Mouse (Mus musculus) embryonic facial prominence, embryonic 11.5 days (tissue): ENCODE results near the gene Gtf2i. TPM values are rescaled to one million over a fixed set of nuclear protein-coding genes. Genes with fewer than 3 reads are reported as not detected.

ENCODE experiments used
- ATAC-seq: fragments of 200-750 bp; cut with Nextera tagmentation; replicated peaks from 2 replicates; pipeline ENCODE4 v1.8.0; 2017; ENCODE audit warnings: low read depth; ENCODE audit not compliant: insufficient number of reproducible peaks, low FRiP score, low TSS enrichment
- DNase-seq: peaks from one replicate; pipeline ENCODE4 v3.0.0-alpha.2; 2015; ENCODE audit warnings: low spot score
- H3K27ac ChIP-seq: fragments of 300-500 bp; sonication (generic); replicated peaks from 2 replicates; pipeline ENCODE4 v1.5.1; 2014; ENCODE audit warnings: mild to moderate bottlenecking, low read depth, low read length, control low read depth
- H3K27me3 ChIP-seq: fragments of 300-500 bp; sonication (generic); 2 replicates; pipeline ENCODE4 v1.6.1; 2014; ENCODE audit warnings: mild to moderate bottlenecking, low read length, moderate library complexity, mixed read lengths; ENCODE audit not compliant: control insufficient read depth, insufficient read depth
- H3K36me3 ChIP-seq: fragments of 300-500 bp; sonication (generic); replicated peaks from 2 replicates; pipeline ENCODE4 v1.6.1; 2014; ENCODE audit warnings: low read depth, mild to moderate bottlenecking, low read length, moderate library complexity, mixed read lengths; ENCODE audit not compliant: control insufficient read depth, insufficient read depth
- H3K4me1 ChIP-seq: fragments of 300-500 bp; sonication (generic); 2 replicates; pipeline ENCODE4 v1.6.1; 2014; ENCODE audit warnings: low read length, mixed read lengths; ENCODE audit not compliant: control insufficient read depth, insufficient read depth
- H3K4me2 ChIP-seq: fragments of 300-500 bp; sonication (generic); 2 replicates; pipeline ENCODE4 v1.6.1; 2014; ENCODE audit warnings: low read depth, mild to moderate bottlenecking, control low read depth, low read length, moderate library complexity
- H3K4me3 ChIP-seq: fragments of 300-500 bp; sonication (generic); 2 replicates; pipeline ENCODE4 v1.5.1; 2014; ENCODE audit warnings: low read depth, low read length, control low read depth
- H3K9ac ChIP-seq: fragments of 300-500 bp; sonication (generic); replicated peaks from 2 replicates; pipeline ENCODE4 v1.6.1; 2014; ENCODE audit warnings: mild to moderate bottlenecking, control low read depth, low read length
- H3K9me3 ChIP-seq: fragments of 300-500 bp; sonication (generic); replicated peaks from 2 replicates; pipeline ENCODE4 v1.6.1; 2016; ENCODE audit warnings: mild to moderate bottlenecking, low read length, inconsistent platforms, mixed read lengths; ENCODE audit not compliant: control insufficient read depth
- WGBS: fragments of 180-500 bp; shearing (Covaris S2); extraction: QIAGEN DNeasy Blood & Tissue Kit; methylation state at CpG from one replicate; pipeline ENCODE4 v1.1.7; 2014; 5-methylcytosine and 5-hydroxymethylcytosine counted together
- polyA plus RNA-seq: library from polyadenylated mRNA; unstranded; fragments of >200 nt; fragmentation: Nextera tagmentation; extraction: Ambion mirVana; gene quantifications from 2 replicates; pipeline ENCODE4 v1.2.1, GENCODE M21; 2014

Gene Gtf2i
- polyA plus RNA-seq, 1 experiment from 2014 or later: 193 TPM

DNA sequence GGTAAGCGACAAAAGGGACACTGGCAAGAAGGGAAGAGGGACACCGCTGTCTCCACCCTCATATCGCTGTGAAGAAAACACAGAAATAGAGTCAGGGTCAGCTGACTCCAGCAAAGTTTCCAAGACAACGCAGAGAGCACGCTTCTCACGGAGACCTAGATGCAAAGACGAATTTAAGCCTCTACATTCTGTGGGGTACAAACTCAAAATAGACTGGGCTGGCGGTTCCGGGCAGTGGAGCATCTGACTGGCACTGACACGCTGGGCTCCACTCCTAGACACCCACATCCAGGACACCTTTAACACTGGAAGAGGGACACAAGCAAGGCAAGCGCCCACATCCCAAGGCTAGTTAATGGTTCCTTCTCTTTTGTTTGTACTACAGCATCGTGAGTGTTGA, 29.6 kb downstream of the Gtf2i start:
- H3K27ac ChIP-seq: no peak overlapping the region
- DNase-seq (no peak), ATAC-seq (no peak)
- no peak overlapping the region for H3K9ac ChIP-seq
- H3K4me2 ChIP-seq: no peak overlapping the region
- 92% methylated on average over 12 of the region's 12 CpGs for WGBS
- H3K4me3 ChIP-seq: no peak overlapping the region
- H3K27me3 ChIP-seq: no peaks in the 10 kb centered on the region
- H3K4me1 ChIP-seq: no peaks in the 10 kb centered on the region
- H3K9me3 ChIP-seq: no peaks in the 10 kb centered on the region
- peaks cover 38% of the 10 kb centered on the region for H3K36me3 ChIP-seq

DNA sequence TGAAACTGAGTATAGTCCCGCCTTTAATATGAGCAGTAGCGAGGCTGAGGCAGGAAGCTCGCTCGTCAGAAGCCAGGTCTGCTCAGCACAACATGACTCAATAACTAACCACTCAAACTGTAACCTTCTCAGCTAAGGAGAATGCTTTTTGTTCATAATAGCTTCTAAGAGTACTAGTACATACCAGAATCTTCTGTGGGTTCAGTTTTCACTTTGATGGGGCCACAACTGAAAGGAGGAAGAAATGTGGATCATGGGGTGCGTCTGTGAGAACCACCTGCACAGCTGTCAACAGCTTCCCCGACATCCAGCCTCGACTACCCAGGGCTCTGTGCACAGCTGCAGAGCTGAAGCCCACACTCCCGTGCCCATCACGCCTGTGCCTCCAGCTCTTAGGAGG, 32.0 kb downstream of the Gtf2i start:
- Histone ChIP-seq H3K9me3 (no peaks in the 10 kb centered on the region), H3K4me2 (no peak overlapping the region), H3K4me3 (no peak overlapping the region), H3K27ac (no peak overlapping the region), H3K4me1 (no peaks in the 10 kb centered on the region), H3K36me3 (peaks cover 34% of the 10 kb centered on the region), H3K9ac (no peak overlapping the region), H3K27me3 (no peaks in the 10 kb centered on the region)
- DNase-seq (no peak), ATAC-seq (no peak)
- 92% methylated on average over 9 of the region's 9 CpGs for WGBS

DNA sequence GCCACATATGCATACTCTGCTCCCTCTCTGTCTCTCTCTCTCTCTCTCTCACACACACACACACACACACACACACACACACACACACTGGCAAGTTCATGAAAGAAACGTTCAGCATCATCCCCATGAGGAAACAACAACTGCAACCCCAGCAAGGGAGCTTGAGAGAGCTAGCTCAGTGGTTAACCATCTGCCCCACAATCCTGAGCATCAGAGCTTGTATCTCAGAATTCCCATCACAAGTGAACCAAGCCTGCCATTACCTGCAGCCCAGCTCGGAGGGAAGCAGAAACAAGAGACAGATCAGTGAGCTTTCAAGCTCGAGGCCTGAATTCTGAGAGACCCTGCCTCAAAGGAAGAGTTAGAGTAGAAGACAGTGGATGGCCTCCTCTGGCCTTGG, 32.5 kb downstream of the Gtf2i start:
- Histone ChIP-seq H3K9ac (no peak overlapping the region), H3K27me3 (no peaks in the 10 kb centered on the region), H3K9me3 (no peaks in the 10 kb centered on the region), H3K4me2 (no peak overlapping the region), H3K27ac (no peak overlapping the region), H3K36me3 (peaks cover 32% of the 10 kb centered on the region), H3K4me3 (no peak overlapping the region), H3K4me1 (no peaks in the 10 kb centered on the region)
- no peak for ATAC-seq
- DNase-seq: no peak
- WGBS: 85% methylated on average over 3 of the region's 3 CpGs

DNA sequence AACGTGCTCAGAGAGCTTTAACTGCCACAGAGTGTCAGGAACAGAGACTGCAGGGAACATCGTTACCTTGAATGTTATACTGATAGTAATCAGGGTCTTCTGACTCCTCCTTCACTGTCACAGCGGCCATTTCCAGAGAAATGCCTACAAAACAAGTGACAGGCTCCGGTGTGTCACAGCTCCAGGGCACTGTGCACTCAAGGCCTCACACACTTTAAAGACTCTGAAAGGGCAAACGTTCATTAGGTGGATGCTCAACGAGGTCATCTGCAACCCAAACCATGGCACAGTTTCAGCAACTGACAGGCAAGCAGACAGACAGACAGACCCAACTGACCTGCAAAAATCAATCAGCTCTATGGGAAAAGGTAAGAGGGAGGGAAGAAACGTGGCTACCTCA, 35.2 kb downstream of the Gtf2i start:
- no peak overlapping the region for H3K4me3 ChIP-seq
- WGBS: 91% methylated on average over 7 of the region's 7 CpGs
- no peak overlapping the region for H3K4me2 ChIP-seq
- no peaks in the 10 kb centered on the region for H3K9me3 ChIP-seq
- no peak overlapping the region for H3K27ac ChIP-seq
- no peaks in the 10 kb centered on the region for H3K4me1 ChIP-seq
- no peak for DNase-seq
- H3K9ac ChIP-seq: no peak overlapping the region
- no peaks in the 10 kb centered on the region for H3K27me3 ChIP-seq
- H3K36me3 ChIP-seq: peaks cover 16% of the 10 kb centered on the region
- ATAC-seq: no peak

DNA sequence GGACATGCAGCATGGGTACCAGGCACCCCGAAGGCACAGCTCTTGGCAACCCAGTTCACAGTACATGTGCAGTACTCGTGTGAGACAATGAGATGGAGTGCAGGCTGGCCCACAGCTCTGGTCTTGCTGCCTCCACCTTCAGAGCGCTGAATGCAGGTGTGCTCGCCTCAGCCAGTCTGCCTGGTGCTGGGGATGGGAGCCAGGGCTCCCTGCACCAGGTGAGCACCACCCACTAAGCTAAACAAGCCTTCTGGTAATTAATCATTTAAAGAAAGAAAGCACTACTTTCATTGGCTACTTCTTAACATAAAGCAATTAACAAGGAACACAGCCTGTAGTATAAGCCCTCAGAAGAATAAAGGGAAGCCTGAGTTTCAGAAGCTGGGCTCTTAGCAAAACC, 37.5 kb downstream of the Gtf2i start:
- peaks cover 30% of the 10 kb centered on the region for H3K36me3 ChIP-seq
- WGBS: 93% methylated on average over 4 of the region's 4 CpGs
- no peaks in the 10 kb centered on the region for H3K9me3 ChIP-seq

DNA sequence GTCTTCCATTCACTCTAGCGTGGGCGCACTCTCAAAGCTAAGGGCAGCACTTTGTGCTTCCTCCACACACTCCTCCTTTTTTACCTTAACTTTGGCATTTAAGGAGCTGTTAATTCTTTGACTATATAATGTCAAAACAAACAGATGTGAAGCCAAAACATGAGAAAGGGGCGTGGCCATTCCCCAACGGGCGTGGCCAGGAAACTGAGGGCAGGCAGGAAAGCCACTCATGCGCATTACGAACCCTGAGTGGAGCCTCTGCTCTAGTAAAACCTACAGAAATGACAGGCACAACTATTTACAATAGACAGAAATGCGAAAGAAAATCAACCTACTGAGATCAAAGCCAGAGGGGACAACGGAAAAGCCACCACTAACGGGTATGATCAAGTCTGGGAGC, 39.0 kb downstream of the Gtf2i start:
- H3K9ac ChIP-seq: no peak overlapping the region
- 89% methylated on average over 10 of the region's 10 CpGs for WGBS
- H3K36me3 ChIP-seq: peaks cover 37% of the 10 kb centered on the region

More for the DNA sequence above, 37.5 kb downstream of the Gtf2i start:
- H3K4me2 ChIP-seq: no peak overlapping the region
- no peaks in the 10 kb centered on the region for H3K27me3 ChIP-seq
- ATAC-seq: no peak
- no peak for DNase-seq
- no peak overlapping the region for H3K9ac ChIP-seq
- H3K27ac ChIP-seq: no peak overlapping the region
- no peak overlapping the region for H3K4me3 ChIP-seq
- no peaks in the 10 kb centered on the region for H3K4me1 ChIP-seq

DNA sequence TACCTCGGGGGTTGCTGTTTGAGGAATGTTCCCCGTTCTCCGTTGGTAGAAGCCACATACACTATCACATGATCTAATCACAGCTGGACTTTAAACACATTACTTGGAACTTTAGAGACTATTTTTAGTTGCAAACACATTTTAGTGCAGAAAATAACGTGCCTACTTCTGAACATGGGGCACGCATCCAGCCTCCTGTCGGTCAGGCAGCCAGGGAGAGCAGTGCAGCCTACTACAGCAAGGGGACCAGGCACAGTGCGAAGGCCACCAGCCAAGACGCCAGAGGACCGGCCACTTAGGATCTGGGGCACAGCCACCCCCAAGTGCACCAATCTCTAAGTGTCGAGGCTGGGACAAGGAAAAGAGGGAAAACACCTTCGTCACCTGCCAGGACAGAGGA, 39.5 kb downstream of the Gtf2i start:
- WGBS: 91% methylated on average over 11 of the region's 11 CpGs

More for the DNA sequence above, 39.0 kb downstream of the Gtf2i start:
- Histone ChIP-seq H3K4me3 (no peak overlapping the region), H3K4me1 (no peaks in the 10 kb centered on the region), H3K27me3 (no peaks in the 10 kb centered on the region), H3K9me3 (no peaks in the 10 kb centered on the region), H3K4me2 (no peak overlapping the region), H3K27ac (no peak overlapping the region)
- no peak for ATAC-seq
- no peak for DNase-seq

DNA sequence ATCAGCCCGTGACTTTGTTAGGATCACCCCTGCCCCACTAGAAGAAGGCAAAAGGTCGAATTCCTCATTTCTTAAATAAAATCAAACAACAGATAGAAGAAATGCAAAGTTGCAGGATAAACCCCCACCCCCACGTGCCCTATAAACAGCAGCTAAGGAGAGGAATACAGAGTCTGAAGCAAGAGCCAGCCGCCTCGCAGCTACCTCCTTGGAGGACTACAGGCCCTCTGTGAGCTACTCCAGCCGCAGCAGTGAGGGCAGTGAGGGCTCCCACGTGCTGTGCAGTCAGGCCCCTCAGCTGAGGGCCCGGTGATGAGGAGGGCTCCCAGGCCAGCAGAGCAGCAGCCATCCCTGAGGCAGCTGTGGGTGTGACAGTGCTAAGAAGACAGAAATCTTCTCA, 40.8 kb downstream of the Gtf2i start:
- Histone ChIP-seq H3K27ac (no peak overlapping the region), H3K4me3 (no peak overlapping the region), H3K4me1 (no peaks in the 10 kb centered on the region), H3K4me2 (no peak overlapping the region), H3K9me3 (no peaks in the 10 kb centered on the region), H3K27me3 (no peaks in the 10 kb centered on the region), H3K36me3 (peaks cover 35% of the 10 kb centered on the region), H3K9ac (no peak overlapping the region)
- ATAC-seq (no peak), DNase-seq (no peak)
- WGBS: 86% methylated on average over 8 of the region's 8 CpGs

More for the DNA sequence above, 39.5 kb downstream of the Gtf2i start:
- Histone ChIP-seq H3K9me3 (no peaks in the 10 kb centered on the region), H3K4me3 (no peak overlapping the region), H3K9ac (no peak overlapping the region), H3K4me1 (no peaks in the 10 kb centered on the region), H3K27ac (no peak overlapping the region), H3K4me2 (no peak overlapping the region), H3K36me3 (peaks cover 37% of the 10 kb centered on the region), H3K27me3 (no peaks in the 10 kb centered on the region)
- DNase-seq: no peak
- no peak for ATAC-seq
